Mouse (Mus musculus) heart, embryonic 11.5 days (tissue): ENCODE measurements at regions not wholly inside any gene's neighbourhood (a gene's known extent, or its start where the extent isn't known, plus 50 kb on each side); places are given as distances from the start of the nearest gene placed in this dataset.

ENCODE experiments used
- ATAC-seq: fragments of 200-750 bp; cut with Nextera tagmentation; replicated peaks from 2 replicates; pipeline ENCODE4 v1.8.0; 2017; ENCODE audit warnings: moderate library complexity; ENCODE audit not compliant: insufficient number of reproducible peaks, low FRiP score, low TSS enrichment
- H3K27ac ChIP-seq: fragments of 300-500 bp; sonication (generic); 2 replicates; pipeline ENCODE4 v1.5.1; 2014; ENCODE audit warnings: mild to moderate bottlenecking, low read depth, low read length
- H3K27me3 ChIP-seq: fragments of 300-500 bp; sonication (generic); 2 replicates; pipeline ENCODE4 v1.6.1; 2014; ENCODE audit warnings: mild to moderate bottlenecking, low read length, mixed read lengths; ENCODE audit not compliant: control insufficient read depth, insufficient read depth
- H3K36me3 ChIP-seq: fragments of 300-500 bp; sonication (generic); 2 replicates; pipeline ENCODE4 v1.6.1; 2014; ENCODE audit warnings: mild to moderate bottlenecking, low read length, moderate library complexity, mixed read lengths; ENCODE audit not compliant: control insufficient read depth, insufficient read depth
- H3K4me1 ChIP-seq: fragments of 300-500 bp; sonication (generic); 2 replicates; pipeline ENCODE4 v1.6.1; 2014; ENCODE audit warnings: low read length; ENCODE audit not compliant: control insufficient read depth, insufficient read depth
- H3K4me2 ChIP-seq: fragments of 300-500 bp; sonication (generic); 2 replicates; pipeline ENCODE4 v1.6.1; 2014; ENCODE audit warnings: mild to moderate bottlenecking, moderate library complexity
- H3K4me3 ChIP-seq: fragments of 300-500 bp; sonication (generic); 2 replicates; pipeline ENCODE4 v1.5.1; 2014; ENCODE audit warnings: low read depth, low read length
- H3K9ac ChIP-seq: fragments of 300-500 bp; sonication (generic); 2 replicates; pipeline ENCODE4 v1.6.1; 2014; ENCODE audit warnings: mild to moderate bottlenecking, low read depth, low read length, moderate library complexity
- H3K9me3 ChIP-seq: fragments of 300-500 bp; sonication (generic); replicated peaks from 2 replicates; pipeline ENCODE4 v1.6.1; 2016; ENCODE audit warnings: low read length; ENCODE audit not compliant: control insufficient read depth
- WGBS: fragments of 180-500 bp; shearing (Covaris S2); extraction: QIAGEN DNeasy Blood & Tissue Kit; methylation state at CpG from one replicate; pipeline ENCODE4 v1.1.7; 2014; ENCODE audit not compliant: insufficient replicate concordance; 5-methylcytosine and 5-hydroxymethylcytosine counted together

DNA sequence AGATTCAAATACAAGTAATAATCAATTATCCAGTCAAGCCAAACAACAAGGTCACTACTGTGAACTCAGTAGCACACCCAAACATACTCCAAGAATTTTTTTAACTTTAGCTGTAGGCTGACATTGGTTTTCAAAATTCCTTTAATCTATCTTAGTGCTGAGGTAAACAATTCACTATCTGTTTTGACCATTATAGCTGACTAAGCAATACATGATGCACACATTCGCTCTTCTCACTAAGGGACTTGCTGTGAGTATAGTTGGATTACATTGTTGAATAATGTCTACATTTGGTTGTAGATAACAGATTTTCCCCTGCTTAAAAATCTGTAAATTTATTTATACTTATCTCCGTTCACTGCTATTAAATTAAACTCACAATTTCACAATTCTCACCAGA, 206.7 kb downstream of the Etv1 start:
- Histone ChIP-seq H3K4me1 (no peaks in the 10 kb centered on the region), H3K36me3 (no peaks in the 10 kb centered on the region), H3K27me3 (no peaks in the 10 kb centered on the region), H3K9ac (no peak overlapping the region), H3K9me3 (no peaks in the 10 kb centered on the region), H3K27ac (no peak overlapping the region), H3K4me2 (no peak overlapping the region), H3K4me3 (no peak overlapping the region)
- no peak for ATAC-seq
- whole genome bisulfite sequencing, result 82% methylated on average over 2 of the region's 2 CpGs

DNA sequence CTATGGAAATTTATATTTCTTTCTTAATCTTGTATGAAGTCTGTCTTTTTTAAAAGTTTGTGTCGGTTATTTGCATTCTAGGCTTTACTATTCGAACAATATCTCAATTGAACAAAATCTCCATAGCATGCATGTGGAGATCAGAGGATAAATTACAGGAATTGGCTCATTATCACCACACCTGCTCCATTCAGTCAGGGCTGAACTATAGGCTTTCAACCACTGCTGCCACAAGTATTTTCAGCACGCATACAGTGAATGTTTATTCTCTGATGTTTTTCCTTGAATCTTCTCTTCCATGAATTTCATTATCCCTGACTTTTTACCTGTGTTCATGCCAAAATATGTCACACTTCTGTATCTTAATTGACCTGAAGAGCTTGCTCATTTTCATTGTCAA, 207.2 kb downstream of the Etv1 start:
- H3K9me3 ChIP-seq, result no peaks in the 10 kb centered on the region
- H3K4me2 ChIP-seq, result no peak overlapping the region
- ATAC-seq, result no peak
- no peak overlapping the region for H3K4me3 ChIP-seq
- no peak overlapping the region for H3K9ac ChIP-seq
- H3K27me3 ChIP-seq, result no peaks in the 10 kb centered on the region
- H3K36me3 ChIP-seq, result no peaks in the 10 kb centered on the region
- no peaks in the 10 kb centered on the region for H3K4me1 ChIP-seq
- H3K27ac ChIP-seq, result no peak overlapping the region
- WGBS, result 83% methylated on average over 3 of the region's 3 CpGs

- Histone ChIP-seq H3K36me3 (no peaks in the 10 kb centered on the region), H3K9ac (no peak overlapping the region), H3K4me1 (no peaks in the 10 kb centered on the region), H3K27me3 (no peaks in the 10 kb centered on the region), H3K4me2 (no peak overlapping the region), H3K9me3 (no peaks in the 10 kb centered on the region), H3K4me3 (no peak overlapping the region), H3K27ac (no peak overlapping the region)
- no peak for ATAC-seq
These were observed 208.1 kb downstream of the Etv1 start for GRCm38 (mm10) chr12:38987277-38987676.

DNA sequence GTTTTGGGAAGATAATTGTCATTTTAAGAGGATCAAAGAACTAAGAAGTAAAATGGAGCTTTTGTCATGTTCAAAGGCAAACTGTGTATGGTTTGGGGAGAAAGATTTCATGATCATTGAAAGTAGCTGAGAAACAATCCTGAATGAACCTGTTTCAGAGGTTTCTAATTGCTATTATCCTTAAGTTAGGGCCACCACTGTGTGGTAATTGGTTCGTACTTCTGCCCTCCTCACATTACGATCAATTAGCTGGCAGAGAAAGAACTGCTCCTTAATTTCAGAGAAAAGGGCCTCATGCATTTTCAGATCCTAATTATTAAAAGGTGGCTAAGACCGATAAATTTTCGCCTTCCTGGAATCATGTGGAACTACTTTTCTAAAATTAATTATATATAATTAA, 208.6 kb downstream of the Etv1 start:
- Histone ChIP-seq H3K9me3 (no peaks in the 10 kb centered on the region), H3K4me1 (no peaks in the 10 kb centered on the region), H3K27ac (no peak overlapping the region), H3K27me3 (no peaks in the 10 kb centered on the region), H3K36me3 (no peaks in the 10 kb centered on the region), H3K4me3 (no peak overlapping the region), H3K9ac (no peak overlapping the region), H3K4me2 (no peak overlapping the region)
- WGBS, result 85% methylated on average over 4 of the region's 4 CpGs
- no peak for ATAC-seq

DNA sequence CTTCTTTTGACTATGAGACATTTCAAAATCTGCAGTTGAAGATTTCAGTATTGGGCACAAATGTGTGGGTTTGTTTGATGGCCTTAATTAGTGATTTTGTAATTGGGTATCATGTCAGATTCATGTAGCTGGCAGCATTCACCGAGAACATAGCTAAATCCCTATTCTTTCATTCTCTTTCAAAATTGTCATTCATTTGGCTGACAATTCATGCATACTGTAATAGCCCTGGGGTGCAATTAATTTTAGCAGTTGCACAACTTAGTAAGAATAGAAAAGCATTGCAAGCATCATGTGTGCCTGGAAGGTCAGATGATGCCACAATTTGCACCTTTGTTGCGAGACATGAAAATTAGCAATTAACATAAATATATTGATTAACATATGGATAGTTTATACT, 248.0 kb downstream of the Etv1 start:
- H3K36me3 ChIP-seq, result no peaks in the 10 kb centered on the region
- H3K4me2 ChIP-seq, result no peak overlapping the region
- H3K4me3 ChIP-seq, result no peak overlapping the region
- H3K27ac ChIP-seq, result no peak overlapping the region
- H3K27me3 ChIP-seq, result no peaks in the 10 kb centered on the region
- no peaks in the 10 kb centered on the region for H3K4me1 ChIP-seq
- H3K9me3 ChIP-seq, result no peaks in the 10 kb centered on the region
- no peak overlapping the region for H3K9ac ChIP-seq
- no peak for ATAC-seq
- WGBS, result 80% methylated on average over 2 of the region's 2 CpGs

- Histone ChIP-seq H3K9me3 (no peaks in the 10 kb centered on the region), H3K4me1 (no peaks in the 10 kb centered on the region), H3K36me3 (no peaks in the 10 kb centered on the region), H3K9ac (no peak overlapping the region), H3K27ac (no peak overlapping the region), H3K4me2 (no peak overlapping the region), H3K4me3 (no peak overlapping the region), H3K27me3 (no peaks in the 10 kb centered on the region)
- 78% methylated on average over 2 of the region's 2 CpGs for WGBS
- ATAC-seq, result no peak
These were observed 248.8 kb downstream of the Etv1 start for GRCm38 (mm10) chr12:39027948-39028347.

- Histone ChIP-seq H3K9me3 (no peaks in the 10 kb centered on the region), H3K36me3 (no peaks in the 10 kb centered on the region), H3K27me3 (no peaks in the 10 kb centered on the region), H3K4me1 (no peaks in the 10 kb centered on the region), H3K4me2 (no peak overlapping the region), H3K27ac (no peak overlapping the region), H3K4me3 (no peak overlapping the region), H3K9ac (no peak overlapping the region)
- WGBS, result 72% methylated on average over 3 of the region's 3 CpGs
- ATAC-seq, result no peak
These were observed 254.8 kb downstream of the Etv1 start for GRCm38 (mm10) chr12:39033982-39034381.

DNA sequence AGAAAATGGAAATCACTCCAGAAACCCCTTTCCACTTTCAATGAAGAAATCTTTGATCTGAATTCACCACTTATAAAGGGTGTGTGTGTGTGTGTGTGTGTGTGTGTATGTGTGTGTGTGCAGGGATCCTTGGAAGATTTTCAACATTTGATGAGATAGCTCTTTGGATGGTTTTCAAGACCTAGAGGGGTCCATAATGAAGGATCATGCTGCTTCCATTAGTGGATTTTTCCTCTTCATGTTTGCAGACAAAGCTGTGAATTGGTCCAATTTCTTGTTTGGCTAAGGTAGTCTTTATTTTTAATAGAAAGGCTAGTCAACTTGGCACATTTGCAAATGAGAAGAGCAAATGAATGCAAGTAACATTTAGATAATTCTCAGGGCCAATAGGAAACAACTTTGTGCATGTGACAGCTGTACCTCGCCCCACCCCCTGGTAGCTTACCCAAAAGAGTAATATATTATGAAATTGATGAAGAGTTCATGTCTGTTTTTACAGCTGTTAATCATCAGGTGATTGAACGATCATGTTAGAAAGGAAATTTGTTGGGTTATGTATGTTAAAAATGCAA, 257.4 kb downstream of the Etv1 start:
- H3K4me3 ChIP-seq, result no peak overlapping the region

GRCm38 (mm10) chr12:39038077-39038476, 258.9 kb downstream of the Etv1 start:
- Histone ChIP-seq H3K27ac (no peak overlapping the region), H3K4me1 (no peaks in the 10 kb centered on the region), H3K9me3 (no peaks in the 10 kb centered on the region), H3K4me3 (no peak overlapping the region), H3K4me2 (no peak overlapping the region), H3K36me3 (no peaks in the 10 kb centered on the region), H3K9ac (no peak overlapping the region), H3K27me3 (no peaks in the 10 kb centered on the region)
- 80% methylated on average over 3 of the region's 3 CpGs for WGBS
- ATAC-seq, result no peak

More for the DNA sequence above, 257.4 kb downstream of the Etv1 start:
- Histone ChIP-seq H3K9me3 (no peaks in the 10 kb centered on the region), H3K4me2 (no peak overlapping the region), H3K27ac (no peak overlapping the region), H3K4me1 (no peaks in the 10 kb centered on the region), H3K36me3 (no peaks in the 10 kb centered on the region), H3K27me3 (no peaks in the 10 kb centered on the region), H3K9ac (no peak overlapping the region)
- 79% methylated on average over 2 of the region's 2 CpGs for WGBS
- ATAC-seq, result no peak
